Mouse (Mus musculus) thymus, postnatal 14 days (tissue): ENCODE results near the gene Pcyox1.
"Not testable (repeated sequence)": the region's sequence is repeated elsewhere in the genome, so short reads cannot be mapped to it uniquely, and the experiment has no call there.

ENCODE experiments used
- DNase-seq: peaks from one replicate; pipeline ENCODE4 v3.0.0; 2021

Gene Pcyox1

GRCm38 (mm10) chr6:86397257-86397980 is 465 bp upstream of the Pcyox1 start:
- DNase-seq, result no peak

GRCm38 (mm10) chr6:86395969-86396368 is 985 bp downstream of the Pcyox1 start:
- DNase-seq, result no peak

GRCm38 (mm10) chr6:86395021-86395420 is 1.9 kb downstream of the Pcyox1 start:
- DNase-seq, result no peak

GRCm38 (mm10) chr6:86394078-86394720 is 2.8 kb downstream of the Pcyox1 start:
- no peak for DNase-seq

GRCm38 (mm10) chr6:86393187-86393586 is 3.8 kb downstream of the Pcyox1 start:
- DNase-seq, result peak; percentile 20

- DNase-seq, result no peak
Observed at GRCm38 (mm10) chr6:86391326-86391725, 5.6 kb downstream of the Pcyox1 start.

- no peak for DNase-seq
Observed at GRCm38 (mm10) chr6:86388461-86388860, 8.5 kb downstream of the Pcyox1 start.

GRCm38 (mm10) chr6:86387313-86387712 is 9.6 kb downstream of the Pcyox1 start:
- DNase-seq, result no peak

- DNase-seq, result no peak
Observed at GRCm38 (mm10) chr6:86385362-86386104, 11.4 kb downstream of the Pcyox1 start.

GRCm38 (mm10) chr6:86384692-86385091 is 12.3 kb downstream of the Pcyox1 start:
- no peak for DNase-seq

- no peak for DNase-seq
Observed at GRCm38 (mm10) chr6:86383370-86383769, 13.6 kb downstream of the Pcyox1 start.

- DNase-seq, result no peak
Observed at GRCm38 (mm10) chr6:86382551-86382950, 14.4 kb downstream of the Pcyox1 start.

GRCm38 (mm10) chr6:86380112-86380511 is 16.8 kb downstream of the Pcyox1 start:
- not testable (repeated sequence) for DNase-seq

GRCm38 (mm10) chr6:86378341-86378740 is 18.6 kb downstream of the Pcyox1 start:
- no peak for DNase-seq

- no peak for DNase-seq
Observed at GRCm38 (mm10) chr6:86373556-86373955, 23.4 kb downstream of the Pcyox1 start.

- no peak for DNase-seq
Observed at GRCm38 (mm10) chr6:86371950-86372516, 24.9 kb downstream of the Pcyox1 start.

- peak; percentile 95 for DNase-seq
Observed at GRCm38 (mm10) chr6:86371340-86371911, 25.5 kb downstream of the Pcyox1 start.

- peak; percentile 24 for DNase-seq
Observed at GRCm38 (mm10) chr6:86370764-86371339, 26.1 kb downstream of the Pcyox1 start, which contains the start of gene Snrpg. TSS of gene Snrpg (plus strand) at chr6:86371304.

- DNase-seq, result peak; percentile 53
Observed at GRCm38 (mm10) chr6:86370093-86370713, 26.8 kb downstream of the Pcyox1 start.

GRCm38 (mm10) chr6:86368479-86368878 is 28.5 kb downstream of the Pcyox1 start:
- no peak for DNase-seq

GRCm38 (mm10) chr6:86366853-86367249 is 30.1 kb downstream of the Pcyox1 start:
- DNase-seq, result no peak
